Mouse (Mus musculus): Measurements from ENCODE around the gene Mapk1ip1l. TPM values are rescaled to one million over a fixed set of nuclear protein-coding genes. Genes with fewer than 3 reads are reported as not detected.

The Mapk1ip1l gene
- total and polyA plus RNA-seq, 3 experiments, result 33.8 to 159 (median 59.5) TPM

GRCm38 (mm10) chr14:47340231-47340925, 42.3 kb downstream of the Mapk1ip1l start:
- H3K9ac ChIP-seq (ENCODE audit: control insufficient read depth, low read depth, low read length, poor library complexity, severe bottlenecking), result no peak overlapping the region
- no peaks in the 10 kb centered on the region for H3K4me1 ChIP-seq (ENCODE audit: control insufficient read depth in 1 of 2, insufficient read depth in 2 of 2, low read length in 2 of 2)
- H3K27ac ChIP-seq (ENCODE audit: control insufficient read depth, low read depth, low read length), result no peak overlapping the region
- H3K36me3 ChIP-seq (ENCODE audit: control insufficient read depth in 1 of 2, insufficient read depth in 2 of 2, low read length in 2 of 2), result no peaks in the 10 kb centered on the region
- no peaks in the 10 kb centered on the region for H3K9me3 ChIP-seq (replicated peaks; ENCODE audit: insufficient read depth, low read length)
- no peak overlapping the region for H3K4me3 ChIP-seq (ENCODE audit: control insufficient read depth in 1 of 2, insufficient read depth in 1 of 2, low read depth in 2 of 2, low read length in 2 of 2)
- H3K27me3 ChIP-seq (ENCODE audit: control insufficient read depth in 1 of 2, insufficient read depth in 2 of 2, low read length in 2 of 2), result no peaks in the 10 kb centered on the region
- DNase-seq (ENCODE audit: low read depth, low spot score), result no peak
- TF ChIP-seq MYC (IDR thresholded peaks at IDR 0.05; ENCODE audit: low read depth, low read length) (no peak), KAT2A (conservative IDR thresholded peaks at IDR 0.05; ENCODE audit: low read depth, low read length) (no peak), POLR2AphosphoS2 (IDR thresholded peaks at IDR 0.05; ENCODE audit: low read length) (no peak), CTCF (IDR thresholded peaks at IDR 0.05 in 2 of 3, conservative IDR thresholded peaks at IDR 0.05 in 1 of 3; ENCODE audit: control insufficient read depth in 1 of 3, insufficient read depth in 1 of 3, low read depth in 2 of 3, low read length in 3 of 3, poor library complexity in 1 of 3, severe bottlenecking in 1 of 3) (no peak), ZC3H11A (IDR thresholded peaks at IDR 0.05; ENCODE audit: low read depth, low read length) (no peak), JUND (IDR thresholded peaks at IDR 0.05; ENCODE audit: low read depth, low read length) (no peak), MAX (IDR thresholded peaks at IDR 0.05; ENCODE audit: low read length) (no peak), GABPA (IDR thresholded peaks at IDR 0.05; ENCODE audit: low read depth, low read length) (no peak), ZMIZ1 (IDR thresholded peaks at IDR 0.05; ENCODE audit: low read depth, low read length) (no peak), POLR2A (IDR thresholded peaks at IDR 0.05; ENCODE audit: control insufficient read depth in 1 of 2, insufficient read depth in 1 of 2, low read depth in 1 of 2, low read length in 2 of 2, poor library complexity in 1 of 2) (no peak), RAD21 (IDR thresholded peaks at IDR 0.05; ENCODE audit: low read depth, low read length) (no peak), MAFK (IDR thresholded peaks at IDR 0.05; ENCODE audit: borderline replicate concordance, low read depth, low read length) (no peak), TCF12 (IDR thresholded peaks at IDR 0.05; ENCODE audit: low read depth, low read length) (no peak), MAZ (IDR thresholded peaks at IDR 0.05; ENCODE audit: low read depth, low read length) (no peak), ZKSCAN1 (IDR thresholded peaks at IDR 0.05; ENCODE audit: low read depth, low read length) (no peak), EP300 (IDR thresholded peaks at IDR 0.05; ENCODE audit: low read depth in 1 of 2, low read length in 2 of 2) (no peak), GATA1 (IDR thresholded peaks at IDR 0.05; ENCODE audit: low read depth, low read length) (no peak), ELF1 (IDR thresholded peaks at IDR 0.05; ENCODE audit: low read depth, low read length) (no peak)
- no peaks in the 10 kb centered on the region for H3K79me2 ChIP-seq (ENCODE audit: control insufficient read depth, insufficient read depth, low read length, poor library complexity)

DNA sequence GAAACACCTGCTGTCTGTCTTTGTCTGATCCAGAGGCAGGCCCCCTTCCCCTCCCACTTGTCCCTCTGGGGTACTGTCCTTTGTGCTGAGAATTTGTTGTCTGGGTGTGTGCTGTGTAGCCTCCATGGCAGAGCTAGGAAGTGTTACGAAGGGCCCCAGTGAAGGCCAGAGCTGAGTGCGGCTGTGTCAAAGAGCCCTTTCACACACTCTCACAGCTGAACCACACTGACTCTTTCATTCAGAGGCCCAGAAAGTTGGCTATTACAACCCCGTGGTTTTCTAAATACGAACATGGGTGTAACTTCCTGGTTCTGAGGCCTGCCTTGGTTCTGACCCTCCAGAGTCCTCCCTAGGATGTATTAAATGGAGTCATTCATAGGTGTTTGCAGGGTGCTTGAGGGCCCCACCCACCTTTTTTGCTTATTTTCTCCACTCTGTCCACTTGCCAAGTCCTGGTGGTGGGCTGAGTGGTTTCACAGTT, 43.8 kb downstream of the Mapk1ip1l start:
- Histone ChIP-seq H3K9me3 (replicated peaks; ENCODE audit: insufficient read depth, low read length) (no peaks in the 10 kb centered on the region), H3K27ac (ENCODE audit: control insufficient read depth, low read depth, low read length) (no peak overlapping the region), H3K79me2 (ENCODE audit: control insufficient read depth, insufficient read depth, low read length, poor library complexity) (no peaks in the 10 kb centered on the region), H3K27me3 (ENCODE audit: control insufficient read depth in 1 of 2, insufficient read depth in 2 of 2, low read length in 2 of 2) (no peaks in the 10 kb centered on the region), H3K4me1 (ENCODE audit: control insufficient read depth in 1 of 2, insufficient read depth in 2 of 2, low read length in 2 of 2) (no peaks in the 10 kb centered on the region), H3K36me3 (ENCODE audit: control insufficient read depth in 1 of 2, insufficient read depth in 2 of 2, low read length in 2 of 2) (no peaks in the 10 kb centered on the region), H3K4me3 (ENCODE audit: control insufficient read depth in 1 of 2, insufficient read depth in 1 of 2, low read depth in 2 of 2, low read length in 2 of 2) (no peak overlapping the region), H3K9ac (ENCODE audit: control insufficient read depth, low read depth, low read length, poor library complexity, severe bottlenecking) (no peak overlapping the region)
- TF ChIP-seq RAD21 (IDR thresholded peaks at IDR 0.05; ENCODE audit: low read depth, low read length) (no peak), POLR2AphosphoS5 (IDR thresholded peaks at IDR 0.05; ENCODE audit: borderline replicate concordance, low read depth, low read length) (no peak), ZNF384 (IDR thresholded peaks at IDR 0.05; ENCODE audit: low read depth, low read length) (no peak), POLR2AphosphoS2 (IDR thresholded peaks at IDR 0.05; ENCODE audit: low read length) (no peak), JUND (IDR thresholded peaks at IDR 0.05; ENCODE audit: low read depth, low read length) (no peak), SMC3 (IDR thresholded peaks at IDR 0.05; ENCODE audit: low read depth, low read length) (no peak), RCOR1 (IDR thresholded peaks at IDR 0.05; ENCODE audit: low read depth, low read length) (no peak), MAFK (IDR thresholded peaks at IDR 0.05; ENCODE audit: borderline replicate concordance, low read depth, low read length) (no peak), TBP (IDR thresholded peaks at IDR 0.05; ENCODE audit: low read depth, low read length) (no peak)
- no peak for DNase-seq (ENCODE audit: low read depth, low spot score)
